Mouse (Mus musculus) testis, adult 2 months (tissue): Measurements from ENCODE around the gene Clec4b2. TPM values are rescaled to one million over a fixed set of nuclear protein-coding genes. Genes with fewer than 3 reads are reported as not detected.
"Not testable (repeated sequence)": the region's sequence is repeated elsewhere in the genome, so short reads cannot be mapped to it uniquely, and the experiment has no call there.

Experiments
- H3K27ac ChIP-seq: fragments of 200-500 bp; 2 replicates; pipeline ENCODE4 v1.5.1; 2012; ENCODE audit warnings: low read depth, low read length; ENCODE audit not compliant: control insufficient read depth, insufficient read depth
- H3K27me3 ChIP-seq: fragments of 200-500 bp; 2 replicates; pipeline ENCODE4 v1.6.1; 2012; ENCODE audit warnings: mild to moderate bottlenecking, low read length, moderate library complexity; ENCODE audit not compliant: control insufficient read depth, insufficient read depth
- H3K36me3 ChIP-seq: fragments of 200-500 bp; 2 replicates; pipeline ENCODE4 v1.6.1; 2012; ENCODE audit warnings: mild to moderate bottlenecking, low read length; ENCODE audit not compliant: control insufficient read depth, insufficient read depth
- H3K4me1 ChIP-seq: fragments of 200-500 bp; 2 replicates; pipeline ENCODE4 v1.6.1; 2012; ENCODE audit warnings: low read length; ENCODE audit not compliant: control insufficient read depth, insufficient read depth
- H3K4me3 ChIP-seq: fragments of 200-500 bp; 2 replicates; pipeline ENCODE4 v1.5.1; 2012; ENCODE audit warnings: low read depth, mild to moderate bottlenecking, low read length, moderate library complexity, mixed read lengths; ENCODE audit not compliant: control insufficient read depth
- CTCF ChIP-seq: fragments of 200-500 bp; IDR thresholded peaks from 2 replicates; pipeline ENCODE4 v1.5.1; 2012; ENCODE audit warnings: low read depth, mild to moderate bottlenecking, inconsistent platforms, low read length, moderate library complexity; ENCODE audit not compliant: control insufficient read depth, insufficient read depth, insufficient replicate concordance
- POLR2A ChIP-seq: fragments of 200-500 bp; IDR thresholded peaks from 2 replicates; pipeline ENCODE4 v1.6.1; 2012; ENCODE audit warnings: low read depth, mild to moderate bottlenecking, inconsistent platforms, low read length, moderate library complexity; ENCODE audit not compliant: control insufficient read depth
- polyA plus RNA-seq: library from polyadenylated mRNA; depleted of rRNA; stranded (reverse); fragments of >200 nt; gene quantifications from 2 replicates; pipeline ENCODE4 v1.2.3, GENCODE M21; 2012

Gene Clec4b2
- polyA plus RNA-seq, 1 experiment, result not detected

GRCm38 (mm10) chr6:123184862-123185261, 12.2 kb downstream of the Clec4b2 start:
- not testable (repeated sequence) for H3K4me1 ChIP-seq, H3K27ac ChIP-seq, H3K36me3 ChIP-seq, H3K4me3 ChIP-seq, H3K27me3 ChIP-seq
- TF ChIP-seq CTCF, result peak; percentile 22; the same call in 1 of the 2 replicates

- TF ChIP-seq CTCF, result no peak
- no peak for TF ChIP-seq POLR2A
- Histone ChIP-seq H3K27ac (no peak overlapping the region), H3K36me3 (no peaks in the 10 kb centered on the region), H3K4me1 (no peaks in the 10 kb centered on the region), H3K4me3 (no peak overlapping the region), H3K27me3 (no peaks in the 10 kb centered on the region)
These were observed 34.7 kb downstream of the Clec4b2 start for GRCm38 (mm10) chr6:123207187-123208076.

- H3K27ac ChIP-seq, result not testable (repeated sequence)
These were observed 35.4 kb downstream of the Clec4b2 start for GRCm38 (mm10) chr6:123208077-123208439.

GRCm38 (mm10) chr6:123211726-123212125, 39.0 kb downstream of the Clec4b2 start:
- TF ChIP-seq POLR2A (no peak), CTCF (no peak)
- Histone ChIP-seq H3K4me1 (no peaks in the 10 kb centered on the region), H3K36me3 (no peaks in the 10 kb centered on the region), H3K27me3 (no peaks in the 10 kb centered on the region), H3K27ac (no peak overlapping the region), H3K4me3 (no peak overlapping the region)

More at GRCm38 (mm10) chr6:123208077-123208439, 35.4 kb downstream of the Clec4b2 start:
- not testable (repeated sequence) for H3K4me1 ChIP-seq, H3K36me3 ChIP-seq, H3K4me3 ChIP-seq, H3K27me3 ChIP-seq

- no peaks in the 10 kb centered on the region for H3K27me3 ChIP-seq
- H3K27ac ChIP-seq, result no peak overlapping the region
- H3K36me3 ChIP-seq, result no peaks in the 10 kb centered on the region
- no peak overlapping the region for H3K4me3 ChIP-seq
- no peak for TF ChIP-seq CTCF
- TF ChIP-seq POLR2A, result no peak
- no peaks in the 10 kb centered on the region for H3K4me1 ChIP-seq
These were observed 55.0 kb downstream of the Clec4b2 start for GRCm38 (mm10) chr6:123227519-123228166.

GRCm38 (mm10) chr6:123229644-123230043, 57.0 kb downstream of the Clec4b2 start, which contains the start of gene Clec4n:
TSS of gene Clec4n (plus strand) at chr6:123229843.
- Histone ChIP-seq H3K36me3 (no peaks in the 10 kb centered on the region), H3K4me3 (no peak within 1 kb of the TSS), H3K27ac (no peak within 1 kb of the TSS), H3K27me3 (no peaks in the 10 kb centered on the region), H3K4me1 (no peaks in the 10 kb centered on the region)
- TF ChIP-seq POLR2A (no peak), CTCF (no peak)

GRCm38 (mm10) chr6:123231149-123231548, 58.5 kb downstream of the Clec4b2 start:
- no peaks in the 10 kb centered on the region for H3K36me3 ChIP-seq
- no peak overlapping the region for H3K4me3 ChIP-seq
- no peak for TF ChIP-seq CTCF
- TF ChIP-seq POLR2A, result no peak
- no peaks in the 10 kb centered on the region for H3K4me1 ChIP-seq
- H3K27ac ChIP-seq, result no peak overlapping the region
- H3K27me3 ChIP-seq, result no peaks in the 10 kb centered on the region
